Mouse (Mus musculus) MEL (cell line): ENCODE measurements around the gene Decr2. TPM values are rescaled to one million over a fixed set of nuclear protein-coding genes. Genes with fewer than 3 reads are reported as not detected.

Experiments used
- DNase-seq: peaks from one replicate; pipeline ENCODE4 v3.0.0; 2011; ENCODE audit warnings: low read depth, low spot score
- H3K27ac ChIP-seq: 2 replicates; pipeline ENCODE4 v1.5.1; 2012; ENCODE audit warnings: low read depth, mild to moderate bottlenecking, control low read depth, low read length, moderate library complexity; ENCODE audit not compliant: control insufficient read depth
- H3K27me3 ChIP-seq, 2 experiments: fragments of 150-350 bp in 1 of 2; sonication (generic) in 1 of 2; 2 replicates each; pipeline ENCODE4 v1.6.1; 2012; ENCODE audit warnings: low read length in 2 of 2, mild to moderate bottlenecking in 2 of 2, improper control_type of control experiment in 1 of 2, moderate library complexity in 1 of 2; ENCODE audit not compliant: insufficient read depth in 2 of 2, control insufficient read depth in 1 of 2
- H3K36me3 ChIP-seq, 2 experiments: 2 replicates each; pipeline ENCODE4 v1.6.1; 2012 to 2014; ENCODE audit warnings: low read length in 2 of 2, improper control_type of control experiment in 1 of 2, inconsistent platforms in 1 of 2, mild to moderate bottlenecking in 1 of 2; ENCODE audit not compliant: insufficient read depth in 2 of 2, control insufficient read depth in 1 of 2
- H3K4me1 ChIP-seq, 2 experiments: fragments of 150-350 bp in 1 of 2; sonication (generic) in 1 of 2; 2 replicates each; pipeline ENCODE4 v1.6.1; 2012; ENCODE audit warnings: low read length in 2 of 2, improper control_type of control experiment in 1 of 2, mild to moderate bottlenecking in 1 of 2; ENCODE audit not compliant: insufficient read depth in 2 of 2, control insufficient read depth in 1 of 2
- H3K4me3 ChIP-seq, 2 experiments: fragments of 150-350 bp in 1 of 2; sonication (generic) in 1 of 2; 2 replicates each; pipeline ENCODE4 v1.5.1; 2012; ENCODE audit warnings: low read depth in 2 of 2, low read length in 2 of 2, mild to moderate bottlenecking in 2 of 2, moderate library complexity in 2 of 2, control low read depth in 1 of 2, improper control_type of control experiment in 1 of 2; ENCODE audit not compliant: control insufficient read depth in 1 of 2, insufficient read depth in 1 of 2
- H3K79me2 ChIP-seq: 2 replicates; pipeline ENCODE4 v1.6.1; 2012; ENCODE audit warnings: mild to moderate bottlenecking, low read length, moderate library complexity; ENCODE audit not compliant: control insufficient read depth, poor library complexity, insufficient read depth
- H3K9ac ChIP-seq: 2 replicates; pipeline ENCODE4 v1.6.1; 2012; ENCODE audit warnings: low read depth, mild to moderate bottlenecking, control low read depth, low read length, moderate library complexity; ENCODE audit not compliant: control insufficient read depth, poor library complexity, severe bottlenecking
- H3K9me3 ChIP-seq: fragments of 150-350 bp; sonication (generic); replicated peaks from 2 replicates; pipeline ENCODE4 v1.6.1; 2012; ENCODE audit warnings: mild to moderate bottlenecking, low read length, improper control_type of control experiment, moderate library complexity; ENCODE audit not compliant: insufficient read depth
- CHD1 ChIP-seq: IDR thresholded peaks from 2 replicates; pipeline ENCODE4 v1.6.1; 2012; ENCODE audit warnings: low read depth, mild to moderate bottlenecking, inconsistent platforms, low read length, improper control_type of control experiment
- CTCF ChIP-seq, 3 experiments: IDR thresholded peaks in 2 of 3; conservative IDR thresholded peaks in 1 of 3; 2 replicates each; pipeline ENCODE4 v1.5.1; 2011 to 2012; ENCODE audit warnings: low read length in 3 of 3, low read depth in 2 of 3, mild to moderate bottlenecking in 2 of 3, improper control_type of control experiment in 1 of 3, inconsistent platforms in 1 of 3, mixed read lengths in 1 of 3, moderate library complexity in 1 of 3; ENCODE audit not compliant: control insufficient read depth in 1 of 3, insufficient read depth in 1 of 3, poor library complexity in 1 of 3, severe bottlenecking in 1 of 3
- EP300 ChIP-seq, 2 experiments: IDR thresholded peaks; 2 replicates each; pipeline ENCODE4 v1.6.1; 2011; ENCODE audit warnings: improper control_type of control experiment in 2 of 2, low read length in 2 of 2, low read depth in 1 of 2, mild to moderate bottlenecking in 1 of 2
- GABPA ChIP-seq: IDR thresholded peaks from 2 replicates; pipeline ENCODE4 v1.6.1; 2012; ENCODE audit warnings: low read depth, mild to moderate bottlenecking, inconsistent platforms, low read length, improper control_type of control experiment, moderate library complexity
- JUND ChIP-seq: IDR thresholded peaks from 2 replicates; pipeline ENCODE4 v1.6.1; 2011; ENCODE audit warnings: low read depth, mild to moderate bottlenecking, improper control_type of control experiment, low read length
- MAX ChIP-seq: IDR thresholded peaks from 2 replicates; pipeline ENCODE4 v1.6.1; 2011; ENCODE audit warnings: low read length, improper control_type of control experiment
- MAZ ChIP-seq: IDR thresholded peaks from 2 replicates; pipeline ENCODE4 v1.6.1; 2012; ENCODE audit warnings: low read depth, mild to moderate bottlenecking, inconsistent platforms, low read length, improper control_type of control experiment
- MEF2A ChIP-seq: IDR thresholded peaks from 2 replicates; pipeline ENCODE4 v1.6.1; 2014; ENCODE audit warnings: low read depth, mild to moderate bottlenecking, inconsistent platforms, low read length, improper control_type of control experiment; ENCODE audit not compliant: poor library complexity, insufficient replicate concordance, severe bottlenecking; ENCODE audit errors: extremely low read depth
- MYB ChIP-seq: IDR thresholded peaks from 2 replicates; pipeline ENCODE4 v1.6.1; 2011; ENCODE audit warnings: mild to moderate bottlenecking, low read depth, low read length, improper control_type of control experiment
- MYC ChIP-seq: IDR thresholded peaks from 2 replicates; pipeline ENCODE4 v1.6.1; 2011; ENCODE audit warnings: low read depth, mild to moderate bottlenecking, low read length, improper control_type of control experiment, moderate library complexity
- POLR2AphosphoS5 ChIP-seq: IDR thresholded peaks from 2 replicates; pipeline ENCODE4 v1.6.1; 2012; ENCODE audit warnings: low read depth, borderline replicate concordance, mild to moderate bottlenecking, inconsistent platforms, low read length, moderate library complexity, mixed read lengths
- SIN3A ChIP-seq: IDR thresholded peaks from 2 replicates; pipeline ENCODE4 v1.6.1; 2012; ENCODE audit warnings: low read length, improper control_type of control experiment, inconsistent platforms
- SMC3 ChIP-seq: IDR thresholded peaks from 2 replicates; pipeline ENCODE4 v1.6.1; 2011; ENCODE audit warnings: low read depth, low read length, improper control_type of control experiment
- USF1 ChIP-seq: IDR thresholded peaks from 2 replicates; pipeline ENCODE4 v1.6.1; 2014; ENCODE audit warnings: low read depth, mild to moderate bottlenecking, inconsistent platforms, low read length, improper control_type of control experiment, moderate library complexity
- ZC3H11A ChIP-seq: IDR thresholded peaks from 2 replicates; pipeline ENCODE4 v1.6.1; 2012; ENCODE audit warnings: low read depth, mild to moderate bottlenecking, inconsistent platforms, low read length, improper control_type of control experiment
- ZMIZ1 ChIP-seq: IDR thresholded peaks from 2 replicates; pipeline ENCODE4 v1.6.1; 2012; ENCODE audit warnings: low read depth, mild to moderate bottlenecking, inconsistent platforms, low read length, improper control_type of control experiment, moderate library complexity
- polyA plus RNA-seq, 2 experiments: library from polyadenylated mRNA; stranded (reverse) in 1 of 2; unstranded in 1 of 2; fragments of >175 nt in 1 of 2; fragments of >200 nt in 1 of 2; gene quantifications; 2 replicates each; pipeline versions ENCODE4 v1.2.1 to v1.2.4; 2012; ENCODE audit warnings: low replicate concordance in 2 of 2, low read depth in 1 of 2; ENCODE audit not compliant: insufficient read length in 2 of 2, insufficient read depth in 1 of 2, missing spikeins in 1 of 2
- total RNA-seq: library from RNA; depleted of rRNA; stranded (reverse); fragments of 300-350 nt; gene quantifications from 2 replicates; pipeline ENCODE4 v1.2.3, GENCODE M21; 2012

The Decr2 gene
- total and polyA plus RNA-seq, 3 experiments, result 6.5 to 11.3 TPM; not detected in 1

- H3K79me2 ChIP-seq, result no peaks in the 10 kb centered on the region; the same call in 1 of the 2 replicates
- no peak overlapping the region for H3K27ac ChIP-seq
- peaks cover 3 to 25% of the 10 kb centered on the region in 2 experiments; a peak in 3 of 4 replicates for H3K4me1 ChIP-seq
- no peak for DNase-seq
- peak overlapping the region; percentile 48 to 75 for H3K4me3 ChIP-seq
- no peaks in the 10 kb centered on the region for H3K9me3 ChIP-seq
- peaks cover 0 to 2% of the 10 kb centered on the region in 2 experiments; a peak in 2 of 4 replicates for H3K36me3 ChIP-seq
- H3K27me3 ChIP-seq, result no peaks in the 10 kb centered on the region; a peak in 1 of 4 replicates
- no peak overlapping the region; the same call in 1 of the 2 replicates for H3K9ac ChIP-seq
- no peak for TF ChIP-seq ZC3H11A
- TF ChIP-seq SMC3, result no peak
- TF ChIP-seq SIN3A, result no peak
- no peak for TF ChIP-seq CHD1
- no peak for TF ChIP-seq GABPA
- TF ChIP-seq USF1, result no peak
- no peak for TF ChIP-seq CTCF (IDR thresholded peaks at IDR 0.05 in 2 of 3, conservative IDR thresholded peaks at IDR 0.05 in 1 of 3; ENCODE audit: control insufficient read depth in 1 of 3, insufficient read depth in 1 of 3, low read depth in 2 of 3, low read length in 3 of 3, poor library complexity in 1 of 3, severe bottlenecking in 1 of 3)
Observed at GRCm38 (mm10) chr17:26112751-26113150, 22.6 kb upstream of the Decr2 start.

- H3K27ac ChIP-seq, result no peak overlapping the region
- TF ChIP-seq MYC (no peak), MYB (no peak), SMC3 (no peak), MAX (no peak), MEF2A (no peak), ZMIZ1 (no peak), EP300 (IDR thresholded peaks at IDR 0.05; ENCODE audit: low read depth in 1 of 2, low read length in 2 of 2) (no peak), ZC3H11A (no peak), CTCF (IDR thresholded peaks at IDR 0.05 in 2 of 3, conservative IDR thresholded peaks at IDR 0.05 in 1 of 3; ENCODE audit: control insufficient read depth in 1 of 3, insufficient read depth in 1 of 3, low read depth in 2 of 3, low read length in 3 of 3, poor library complexity in 1 of 3, severe bottlenecking in 1 of 3) (no peak), JUND (no peak), MAZ (no peak), POLR2AphosphoS5 (no peak)
Observed at GRCm38 (mm10) chr17:26111722-26112121, 21.6 kb upstream of the Decr2 start.

More at GRCm38 (mm10) chr17:26111722-26112121, 21.6 kb upstream of the Decr2 start:
- DNase-seq, result no peak
- Histone ChIP-seq H3K79me2 (no peaks in the 10 kb centered on the region; the same call in 1 of the 2 replicates), H3K9ac (no peak overlapping the region), H3K4me3 (no peak overlapping the region), H3K9me3 (no peaks in the 10 kb centered on the region), H3K27me3 (no peaks in the 10 kb centered on the region; a peak in 1 of 4 replicates), H3K4me1 (peaks cover 3 to 16% of the 10 kb centered on the region in 2 experiments; a peak in 3 of 4 replicates), H3K36me3 (peaks cover 0 to 2% of the 10 kb centered on the region in 2 experiments; a peak in 2 of 4 replicates)
